Mouse (Mus musculus) MN1 (cell line): ENCODE results near the gene Abca2.

Source experiments
- DNase-seq: peaks from one replicate; pipeline ENCODE4 v3.0.0-alpha.2; 2016; ENCODE audit warnings: low spot score

Gene Abca2

DNA sequence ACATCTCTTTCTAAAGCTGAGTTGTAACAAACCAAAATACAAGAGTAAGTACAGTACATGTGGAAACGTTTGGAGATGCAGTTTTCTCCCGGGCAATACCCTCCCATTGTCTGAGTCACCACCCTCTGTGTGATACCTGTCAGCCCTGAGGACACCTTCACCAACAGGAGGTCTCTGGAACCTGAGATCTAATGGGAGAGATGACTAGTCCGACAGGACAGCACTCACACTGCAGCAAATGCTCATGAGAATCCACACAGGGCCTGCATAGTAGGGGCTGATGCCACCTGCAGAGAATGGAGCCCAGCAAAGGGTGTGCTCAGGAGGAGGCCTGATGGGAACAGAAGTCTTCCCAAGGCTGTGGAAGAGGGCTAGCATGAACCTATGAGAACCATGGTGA lies 32.9 kb downstream of the Abca2 start:
- DNase-seq: no peak

DNA sequence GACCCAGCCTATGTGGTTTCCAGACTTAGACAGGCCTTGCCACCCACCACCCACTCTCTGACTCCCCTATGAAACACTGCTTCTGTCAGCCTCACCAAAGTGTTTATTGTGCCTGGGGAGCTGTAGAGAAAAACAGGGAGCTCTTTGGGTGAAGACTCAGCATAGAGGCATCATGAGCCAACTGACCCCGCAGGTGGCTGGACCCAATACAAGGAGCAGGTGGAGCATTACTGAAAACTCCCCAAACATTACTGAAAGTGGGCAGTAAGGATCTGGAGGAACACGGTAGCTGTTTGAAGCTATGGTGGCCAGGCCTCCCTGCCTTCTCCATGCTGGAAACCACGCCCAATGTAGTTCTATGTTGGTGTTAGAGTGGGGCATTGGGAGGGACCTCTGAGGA lies 35.1 kb downstream of the Abca2 start:
- no peak for DNase-seq

DNA sequence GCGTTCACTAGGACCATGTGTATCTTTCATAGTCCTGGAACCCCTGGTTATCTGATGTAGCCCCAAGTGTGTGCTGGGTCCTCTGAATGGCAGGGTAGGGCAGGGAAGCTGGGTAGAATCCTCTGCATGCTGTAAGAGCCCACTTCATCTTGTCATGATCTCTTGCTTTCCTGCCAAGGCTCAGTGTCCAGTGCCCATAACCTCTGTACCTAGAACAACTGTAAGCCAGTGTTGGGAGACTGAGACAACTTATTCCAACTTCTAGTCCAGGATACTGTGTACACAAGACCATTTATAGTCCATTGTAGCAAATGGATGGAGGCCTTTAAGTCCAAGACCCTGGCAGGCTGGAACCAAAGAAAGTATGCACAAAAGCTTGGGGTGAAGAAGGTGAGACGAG lies 36.8 kb downstream of the Abca2 start:
- no peak for DNase-seq

DNA sequence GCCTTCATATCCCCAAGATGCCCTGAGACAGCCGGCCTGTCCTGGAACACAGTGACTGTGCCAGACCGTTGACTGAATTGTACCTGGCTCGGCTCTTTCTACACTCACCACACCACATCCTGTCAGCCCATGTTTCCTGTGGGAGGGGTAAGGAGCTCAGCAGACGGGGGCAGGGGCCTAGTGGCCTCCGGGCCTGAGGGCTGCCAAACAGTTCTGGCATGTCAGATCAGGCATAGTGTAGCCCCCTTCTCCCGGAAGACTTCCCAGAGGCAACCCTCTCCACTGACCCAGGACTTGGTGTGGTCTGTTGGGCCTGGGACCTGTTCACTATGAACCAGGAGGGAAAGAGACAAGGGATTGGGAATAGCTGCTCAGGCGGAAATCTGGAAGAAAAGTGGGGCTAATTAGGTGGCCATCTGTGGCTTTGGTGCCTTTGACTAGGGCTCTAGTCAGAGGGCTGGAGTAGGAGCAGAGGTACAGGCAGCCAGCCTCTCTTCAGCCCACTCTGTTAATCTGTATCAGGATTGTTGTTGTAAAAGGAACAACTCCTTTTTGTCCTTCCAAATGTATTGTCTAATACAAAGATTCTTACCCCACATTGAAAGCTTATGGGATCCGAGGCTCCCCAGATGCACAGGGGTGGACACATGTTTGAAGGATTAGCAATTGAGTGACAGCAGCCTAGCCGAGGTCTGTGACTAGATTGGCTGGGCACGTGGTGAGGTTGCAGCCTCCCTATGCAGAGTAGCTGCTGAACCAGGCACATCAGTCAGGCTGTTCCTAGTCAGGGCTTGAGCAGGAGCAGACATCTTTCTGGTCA lies 37.5 kb downstream of the Abca2 start:
- peak; percentile 51 for DNase-seq

DNA sequence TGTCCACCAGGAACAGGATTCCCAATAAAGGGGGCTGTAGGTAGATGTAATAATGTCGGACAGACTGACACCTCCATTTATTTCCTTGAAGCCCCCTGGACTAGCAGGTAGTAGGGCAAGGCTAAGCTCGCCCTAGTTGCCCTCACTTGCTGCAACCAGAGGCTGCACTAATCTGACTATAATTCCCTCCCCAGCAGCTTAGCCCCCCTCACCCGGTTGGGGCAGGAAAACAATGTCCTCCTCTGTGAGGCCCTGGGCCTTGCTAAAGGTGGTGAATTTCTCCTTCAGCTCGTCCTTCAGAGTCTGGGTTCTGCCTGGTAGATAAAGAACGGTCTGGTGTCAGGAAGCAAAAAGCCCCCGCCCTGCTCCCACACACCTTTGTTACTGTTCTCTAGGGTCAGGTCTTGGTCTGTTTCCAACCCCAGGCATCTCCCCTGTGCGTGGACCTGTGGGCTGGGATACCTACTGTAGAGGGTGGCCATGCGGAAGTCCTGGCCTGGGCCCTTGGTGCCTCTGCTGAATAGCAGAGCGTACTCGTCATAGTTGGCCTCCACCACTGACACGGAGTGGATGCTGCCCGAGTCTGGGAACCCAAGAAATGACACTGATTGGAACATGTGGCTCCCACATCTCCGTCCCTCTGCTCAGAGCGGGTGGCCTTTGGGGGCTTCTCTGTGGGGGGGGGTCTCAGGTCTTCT lies 39.3 kb downstream of the Abca2 start:
- no peak for DNase-seq

DNA sequence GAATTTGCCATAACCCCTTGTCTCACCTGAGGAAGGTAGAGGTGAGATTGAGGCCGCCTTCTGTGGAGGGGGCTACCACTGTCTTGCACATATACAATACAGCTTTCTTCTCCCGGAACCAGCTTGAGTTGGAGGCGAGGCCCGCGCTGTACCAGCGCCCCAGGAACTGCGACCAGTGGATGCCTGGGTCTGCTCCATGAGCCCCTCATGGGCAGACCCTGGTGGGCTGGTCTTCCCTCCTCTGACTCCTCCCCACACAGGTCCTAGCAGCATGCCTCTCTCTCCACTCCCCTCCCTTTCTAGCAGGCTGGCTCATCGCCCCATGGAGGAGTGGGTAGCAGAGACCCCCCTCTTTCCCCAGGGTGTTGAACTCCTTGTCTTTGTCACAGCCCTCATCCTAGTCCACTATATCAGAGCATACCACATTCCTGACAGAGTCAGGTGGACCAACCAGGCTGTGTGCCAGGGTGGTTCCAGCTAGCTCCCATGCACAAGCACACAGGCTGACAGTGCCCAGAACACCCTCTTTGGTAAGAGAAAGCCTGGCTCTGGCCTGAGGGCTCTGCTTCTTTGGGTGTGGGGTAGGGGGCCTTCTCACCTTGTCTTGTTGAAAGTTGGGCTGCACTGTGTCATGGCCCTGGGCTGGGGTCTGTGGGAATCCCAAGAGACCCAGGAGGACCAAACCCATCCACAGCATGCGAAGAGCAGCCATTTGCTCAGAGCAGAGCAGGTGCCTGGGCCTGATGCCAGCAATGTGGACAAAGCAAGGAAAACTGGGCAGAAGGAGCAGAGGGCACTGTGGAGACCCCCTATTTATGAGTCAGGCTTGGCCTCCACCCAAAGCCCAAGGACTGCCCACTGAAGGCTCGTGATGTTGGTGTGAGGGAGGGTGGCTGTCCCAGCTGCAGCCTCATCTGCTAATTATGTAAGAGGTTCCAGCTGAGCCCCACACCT lies 40.7 kb downstream of the Abca2 start:
- DNase-seq: peak; percentile 68

DNA sequence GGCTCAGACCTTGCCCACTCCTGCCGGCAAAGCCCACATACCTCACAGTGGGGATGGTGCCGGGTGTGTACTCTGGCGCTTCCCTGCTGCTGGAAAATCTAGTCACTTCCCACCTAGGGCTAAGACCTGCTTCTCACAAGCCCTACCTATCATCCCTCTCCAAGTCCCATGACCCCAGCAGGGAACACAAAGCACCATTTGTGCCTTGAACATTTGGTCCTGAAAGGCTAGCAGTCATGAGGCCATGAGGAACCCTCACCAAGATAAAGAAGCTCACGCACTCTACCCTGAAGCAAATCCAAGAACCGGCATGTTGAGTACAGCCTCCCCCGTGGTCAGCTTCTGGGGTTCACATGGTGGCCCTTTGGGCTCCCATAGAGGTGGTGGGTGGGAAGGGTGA lies 41.5 kb downstream of the Abca2 start, which contains the start of gene Ptgds:
TSS of gene Ptgds (minus strand) at position 78 of the 400 bp plus-strand sequence.
- DNase-seq: no peak

DNA sequence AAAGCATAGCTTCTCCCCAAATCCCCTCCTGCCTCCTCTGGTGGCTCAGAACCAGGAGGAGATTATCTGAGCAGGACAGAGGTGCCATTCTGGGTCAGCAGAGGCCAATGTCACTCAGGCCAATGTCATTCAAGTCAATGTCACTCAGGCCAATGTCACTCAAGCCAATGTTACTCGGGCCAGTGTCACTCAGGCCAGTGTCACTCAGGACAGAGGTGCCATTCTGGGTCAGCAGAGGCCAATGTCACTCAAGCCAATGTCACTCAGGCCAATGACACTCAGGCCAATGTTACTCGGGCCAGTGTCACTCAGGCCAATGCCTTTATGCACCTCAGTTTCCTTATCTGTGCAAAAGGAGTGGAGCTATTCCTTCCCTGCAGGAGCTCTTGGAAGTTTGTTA lies 44.0 kb downstream of the Abca2 start:
- DNase-seq: no peak

DNA sequence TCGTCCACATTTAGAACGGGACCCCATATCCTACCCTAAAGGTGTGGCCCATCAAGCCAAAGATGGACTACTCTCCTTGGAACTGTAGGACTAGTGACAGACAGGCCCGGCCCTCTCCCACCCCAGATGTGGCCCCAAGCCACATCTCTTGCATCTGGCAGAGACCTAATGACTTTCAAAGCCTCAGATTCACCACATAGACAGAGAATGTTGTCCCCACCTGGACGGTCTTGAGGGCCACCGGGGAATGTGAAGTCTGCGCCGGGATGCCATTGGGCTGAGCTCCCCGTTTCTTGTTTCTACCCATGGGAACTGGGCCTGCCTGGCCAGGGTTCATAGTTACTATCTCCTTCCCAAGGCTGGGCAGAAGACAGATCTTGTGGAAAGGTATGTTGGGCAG lies 49.0 kb downstream of the Abca2 start:
- DNase-seq: no peak

DNA sequence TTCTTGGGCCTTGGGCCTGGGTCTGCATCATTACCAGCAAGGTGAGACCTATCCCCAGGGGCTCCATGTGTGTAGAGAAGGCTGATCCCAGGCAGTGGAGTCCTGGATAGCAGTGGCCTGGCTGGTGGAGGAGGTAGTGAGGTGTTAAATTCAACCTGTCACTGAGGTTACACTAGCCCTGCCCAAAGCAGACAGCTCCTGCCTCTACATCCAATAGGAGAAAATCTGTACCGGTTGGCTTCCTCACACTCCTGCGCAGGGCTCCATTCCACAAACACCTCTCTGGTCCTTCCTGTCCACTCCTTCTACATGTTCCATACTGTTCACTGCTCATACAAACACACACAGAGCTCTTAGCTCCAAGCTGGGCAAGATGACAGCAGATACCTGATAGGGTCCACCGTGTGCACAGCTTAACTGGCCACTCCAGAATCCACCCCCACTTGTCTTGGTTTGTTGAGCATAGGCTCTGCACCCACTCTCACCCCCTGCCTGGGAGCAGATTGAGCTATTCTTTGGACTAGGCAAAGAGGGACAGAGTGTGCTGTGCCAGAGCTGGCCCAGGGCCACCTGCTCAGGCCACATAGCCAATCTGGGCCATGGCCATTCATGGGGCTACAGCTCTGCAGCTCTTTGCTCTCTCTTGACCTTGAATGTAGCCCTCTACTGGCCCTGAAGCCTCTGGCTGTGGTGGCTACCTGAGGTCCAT lies 49.6 kb downstream of the Abca2 start:
- DNase-seq: no peak

DNA sequence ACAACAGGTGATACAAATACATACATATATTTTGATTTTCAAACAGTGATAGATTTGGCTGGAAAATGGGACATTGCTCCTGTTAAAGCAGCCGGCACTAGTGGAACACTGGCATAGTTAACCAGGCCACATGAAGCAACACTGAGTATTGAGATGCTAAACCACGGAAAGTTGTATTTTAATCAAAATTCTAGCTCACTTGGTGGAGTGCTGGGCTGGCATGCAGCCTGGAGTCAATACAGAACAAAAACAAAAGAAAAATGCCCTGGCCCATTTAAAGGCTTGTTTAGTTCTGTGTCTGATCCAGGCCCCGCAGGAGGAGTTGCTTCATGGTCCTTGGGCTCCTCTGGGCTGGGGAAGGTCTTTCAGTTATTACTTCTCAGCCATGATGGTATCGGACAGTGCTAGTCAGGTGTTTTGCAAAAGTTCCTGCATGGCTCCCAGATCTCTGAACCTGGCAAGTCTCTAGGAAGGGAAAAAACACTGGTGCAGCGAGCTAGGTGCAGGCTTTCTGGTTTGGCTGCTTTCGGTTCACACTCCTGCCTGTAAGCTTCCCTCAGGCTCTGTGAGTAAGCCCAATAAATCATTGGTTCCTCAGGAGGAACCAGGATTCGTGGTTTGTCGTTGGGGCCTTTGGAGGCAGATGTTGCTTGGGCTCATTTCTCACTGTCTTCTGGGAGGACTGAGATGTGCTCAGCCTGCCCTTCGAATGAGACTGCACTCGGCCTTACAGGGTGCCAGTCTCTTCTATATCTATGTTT lies 51.2 kb downstream of the Abca2 start:
- no peak for DNase-seq

DNA sequence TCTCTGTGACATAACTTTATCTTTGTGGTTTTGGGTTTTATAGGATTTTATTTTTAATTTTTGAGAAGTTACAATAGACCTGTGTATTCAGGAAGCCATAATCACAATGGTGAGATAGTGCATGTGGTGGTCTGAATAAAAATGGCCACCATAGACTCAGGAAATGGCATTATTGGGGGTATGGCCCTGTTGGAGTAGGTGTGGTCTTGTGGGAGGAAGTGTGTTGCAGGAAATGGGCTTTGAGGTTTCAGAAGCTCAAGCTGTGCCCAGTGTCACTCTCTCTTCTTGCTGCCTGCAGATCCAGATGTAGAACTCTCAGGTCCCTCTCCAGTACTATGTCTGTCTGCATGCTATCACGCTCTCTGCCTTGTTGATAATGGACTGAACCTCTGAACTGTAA lies 52.0 kb downstream of the Abca2 start:
- no peak for DNase-seq

DNA sequence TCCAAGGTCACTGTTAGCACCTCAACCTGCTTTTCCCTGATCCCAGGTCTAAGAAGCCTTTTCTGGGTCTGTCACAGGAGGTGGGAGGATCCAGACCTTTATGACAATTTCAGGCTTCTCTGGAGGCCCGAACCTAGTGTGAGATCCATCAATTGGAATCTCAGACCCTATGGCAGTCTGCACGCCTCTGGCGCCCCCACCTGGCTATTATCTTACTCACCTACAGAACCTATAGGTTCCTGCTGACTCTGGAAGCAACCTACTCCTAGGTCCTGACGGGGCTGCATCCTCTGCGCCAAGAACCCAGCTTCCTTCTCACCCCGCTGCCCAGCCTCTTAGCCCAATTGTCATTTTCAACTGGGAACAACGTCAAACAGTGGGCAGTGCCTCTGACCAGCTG lies 54.5 kb downstream of the Abca2 start:
- DNase-seq: peak; percentile 68

DNA sequence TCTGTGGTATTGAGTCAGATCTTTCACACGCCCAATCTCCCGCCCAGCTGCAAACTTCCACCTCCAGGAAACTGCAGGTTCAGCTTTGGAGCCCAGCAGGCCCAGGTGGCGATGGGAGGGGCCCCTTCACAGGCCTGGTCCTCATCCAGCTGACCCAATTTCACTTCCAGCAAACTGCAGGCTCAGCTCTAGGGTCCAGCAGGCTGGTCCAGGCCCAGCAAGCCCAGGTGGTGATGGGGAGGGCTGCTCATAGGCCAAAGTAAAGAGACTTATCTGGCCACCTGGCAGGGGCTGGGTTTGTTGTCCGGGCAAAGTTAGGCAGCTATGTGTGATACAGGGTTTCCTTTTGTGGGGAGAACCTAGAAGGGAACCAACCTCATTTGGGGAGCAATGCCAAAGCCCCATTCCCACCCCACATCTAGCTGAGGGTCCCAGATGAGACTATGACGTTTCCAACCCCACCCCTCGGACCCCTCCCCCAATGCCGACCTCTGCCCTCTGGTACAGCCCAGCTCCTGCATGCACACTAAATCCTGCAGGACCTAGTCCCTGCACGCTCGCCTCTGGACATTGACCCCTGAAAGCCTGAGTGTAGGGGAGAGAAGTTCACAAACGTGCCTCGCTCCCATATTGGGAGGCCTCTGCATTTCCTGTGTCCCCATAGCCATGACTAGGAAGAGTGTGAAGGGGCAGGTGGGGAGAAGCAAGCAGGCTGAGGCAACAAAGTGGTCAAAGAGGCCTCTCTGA lies 56.6 kb downstream of the Abca2 start:
- no peak for DNase-seq

DNA sequence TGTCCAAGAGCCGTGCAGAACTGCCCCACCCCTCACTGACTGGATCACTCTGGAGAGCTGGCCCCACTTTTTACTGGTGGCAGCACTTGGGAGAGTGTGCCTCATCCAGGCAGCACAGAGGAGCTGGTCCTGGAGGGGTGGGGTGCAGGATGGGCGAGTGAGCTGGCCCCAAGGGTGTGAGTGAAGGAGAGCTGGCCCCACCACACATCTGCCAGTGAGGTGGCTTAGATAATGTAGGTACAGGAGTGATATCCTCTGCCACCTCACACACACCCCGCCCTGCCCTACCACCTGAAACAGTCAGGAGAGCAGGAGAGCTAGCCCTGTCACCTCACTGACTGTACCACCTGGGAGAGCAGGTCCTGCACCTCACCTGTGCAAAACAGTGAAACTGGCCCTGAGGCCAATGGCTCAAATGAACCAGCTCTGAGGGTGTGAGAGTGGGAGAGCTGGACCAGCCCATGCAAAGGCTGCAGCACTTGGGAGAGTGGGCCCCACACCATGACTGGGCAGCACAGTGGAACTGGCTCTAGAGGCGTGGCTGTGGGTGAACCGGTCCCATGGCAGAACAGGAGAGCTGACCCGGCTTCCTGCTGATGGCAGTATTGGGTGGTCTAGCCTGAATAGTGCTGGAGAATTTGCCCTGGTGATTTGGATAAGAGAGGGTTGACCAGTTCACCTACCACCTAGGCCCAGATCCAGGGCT lies 59.6 kb downstream of the Abca2 start:
- DNase-seq: no peak

DNA sequence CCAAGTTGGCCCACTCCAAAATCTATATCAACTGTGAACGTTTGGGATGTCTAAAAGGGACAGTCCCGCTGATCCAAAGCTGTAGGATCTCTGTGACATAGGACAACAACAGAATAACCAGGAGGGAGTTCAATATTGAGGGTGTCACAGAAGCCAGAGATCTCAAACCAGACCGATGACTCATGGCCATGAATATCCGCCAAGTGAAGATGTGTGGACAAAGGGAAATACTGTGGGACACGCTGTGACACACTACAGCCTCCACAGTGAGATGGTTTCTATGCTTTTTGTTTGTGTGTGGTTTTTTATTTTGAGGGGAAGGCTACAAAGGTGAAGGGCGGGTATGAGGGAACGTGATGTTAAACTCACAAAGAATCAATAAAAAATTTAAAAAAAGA lies 60.2 kb downstream of the Abca2 start:
- DNase-seq: no peak

DNA sequence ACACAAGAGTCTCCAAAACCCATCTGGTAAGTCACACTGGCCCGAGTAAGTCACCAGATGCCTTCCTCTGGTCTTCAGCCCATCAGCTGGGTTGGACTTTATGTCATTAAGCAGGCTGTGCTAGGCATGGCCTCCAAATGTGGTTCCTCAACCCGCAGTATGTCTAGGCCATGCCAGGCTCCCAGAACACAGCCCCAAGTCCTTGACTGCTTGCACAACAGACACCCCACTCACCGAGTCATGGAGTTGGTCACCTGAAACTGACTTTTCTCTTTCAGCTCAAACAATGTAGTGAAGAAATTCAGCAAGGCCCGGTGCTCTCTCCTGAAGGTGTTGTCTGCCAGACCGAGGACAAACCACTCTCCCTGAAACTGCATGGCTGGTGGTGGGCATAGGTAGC lies 64.5 kb downstream of the Abca2 start:
- no peak for DNase-seq

DNA sequence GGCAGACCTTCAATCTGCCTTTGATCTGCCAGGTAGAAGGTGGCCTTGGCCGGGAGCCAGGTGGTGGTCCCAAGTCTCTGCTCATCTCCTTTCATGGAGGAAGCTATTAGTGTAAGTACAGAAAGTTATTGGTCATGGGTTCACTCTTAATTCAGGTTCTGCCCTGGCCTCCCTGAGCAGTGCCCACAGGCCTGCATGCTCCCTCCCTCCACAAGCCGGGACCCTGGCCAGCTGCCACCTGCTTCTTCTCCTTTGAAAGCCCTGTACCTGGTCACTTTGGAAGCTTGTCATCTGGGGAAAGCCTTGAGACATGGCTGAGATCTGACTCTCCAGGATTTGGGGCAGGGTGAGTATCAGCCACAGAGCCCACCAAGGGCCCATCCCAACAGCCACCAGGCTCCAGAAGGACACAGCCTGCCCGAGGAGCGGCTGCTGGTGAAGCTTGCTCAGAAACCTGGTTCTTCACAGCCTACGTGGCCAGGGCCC lies 65.0 kb downstream of the Abca2 start, which contains the start of gene Lcn12:
TSS of gene Lcn12 (minus strand) at position 436 of the 486 bp plus-strand sequence.
- DNase-seq: no peak

DNA sequence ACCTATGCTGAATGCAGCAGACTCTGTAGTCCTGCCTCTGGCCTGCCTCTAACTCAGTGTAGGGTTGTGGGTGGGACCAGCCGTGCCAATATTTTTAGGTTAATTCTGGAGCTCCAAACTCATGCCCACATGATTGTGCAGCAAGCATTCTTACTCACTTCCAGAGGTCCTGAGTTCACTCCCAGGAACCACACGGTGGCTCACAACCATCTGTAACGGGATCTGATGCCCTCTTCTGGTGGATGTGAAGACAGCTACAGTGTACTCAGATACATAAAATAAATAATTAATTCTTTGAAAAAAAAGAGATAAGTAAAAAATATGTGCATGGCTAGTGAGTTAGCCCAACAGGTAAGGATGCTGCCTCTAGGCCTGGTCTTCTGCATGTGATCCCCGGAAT lies 68.0 kb downstream of the Abca2 start:
- peak; percentile 31 for DNase-seq
